Mouse (Mus musculus): ENCODE measurements around the gene Cysltr1.

GRCm38 (mm10) chrX:106536359-106536758, 67.1 kb downstream of the Cysltr1 start:
- no peak for TF ChIP-seq CTCF (conservative IDR thresholded peaks at IDR 0.05; ENCODE audit: insufficient read depth, insufficient read length, low read depth, low read length)
- TF ChIP-seq POLR2A (IDR thresholded peaks at IDR 0.05; ENCODE audit: low read depth, low read length), result no peak
